Mouse (Mus musculus) thymus, postnatal 0 days (tissue): ENCODE results near the gene Lingo2. TPM values are rescaled to one million over a fixed set of nuclear protein-coding genes. Genes with fewer than 3 reads are reported as not detected.

Experiments
- DNase-seq: peaks from one replicate; pipeline ENCODE4 v3.0.0-alpha.2; 2015; ENCODE audit warnings: low spot score
- polyA plus RNA-seq: library from polyadenylated mRNA; unstranded; fragments of >200 nt; fragmentation: Nextera tagmentation; extraction: Ambion mirVana; gene quantifications from 2 replicates; pipeline ENCODE4 v1.2.1, GENCODE M21; 2015

Lingo2 gene
- polyA plus RNA-seq, 1 experiment from 2014 or later: 0.07 TPM

DNA sequence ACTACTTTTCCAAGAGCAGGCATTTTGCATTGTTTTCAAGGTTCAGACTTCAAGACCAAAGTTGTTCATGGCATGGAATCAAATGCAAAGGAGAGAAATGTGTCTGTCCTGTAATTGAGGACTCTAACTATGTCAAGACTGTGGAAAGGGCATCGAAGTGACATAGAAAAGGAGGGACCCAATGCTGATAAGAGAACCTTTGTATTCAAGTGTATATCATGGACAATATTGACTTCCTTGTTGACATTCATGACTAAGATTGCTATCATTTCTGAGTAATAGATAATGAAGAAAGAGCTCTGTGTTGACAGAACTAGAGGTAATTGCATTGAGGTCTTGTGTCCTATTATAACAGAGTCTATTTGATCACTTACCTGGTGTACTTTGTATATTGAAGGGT lies 390.6 kb downstream of the Lingo2 start:
- no peak for DNase-seq

GRCm38 (mm10) chr4:36540664-36541360 lies 410.7 kb downstream of the Lingo2 start:
- DNase-seq: no peak

DNA sequence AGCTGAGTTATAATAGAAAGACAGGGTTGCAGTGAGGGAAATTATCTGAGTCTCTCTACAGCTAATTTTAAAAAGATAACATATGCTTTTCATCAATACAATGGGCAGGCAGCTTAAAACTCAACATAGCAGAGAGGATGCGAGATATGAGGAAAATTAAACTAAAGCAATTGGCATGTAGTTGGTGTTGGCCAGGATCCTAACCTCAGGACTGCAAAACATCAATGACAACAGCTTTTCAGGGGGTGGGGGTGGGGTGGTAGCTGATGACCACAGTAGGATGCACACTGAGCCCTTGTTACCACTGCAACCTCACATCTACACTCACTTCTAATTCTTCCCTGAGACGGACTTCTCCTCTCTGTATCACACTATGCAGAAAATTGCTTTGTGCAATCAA lies 417.7 kb downstream of the Lingo2 start:
- DNase-seq: no peak

- DNase-seq: no peak
Measured at GRCm38 (mm10) chr4:36490255-36490654, 461.3 kb downstream of the Lingo2 start.

GRCm38 (mm10) chr4:36435211-36435610 lies 516.3 kb downstream of the Lingo2 start:
- DNase-seq: no peak

- no peak for DNase-seq
Measured at GRCm38 (mm10) chr4:36426192-36426591, 525.4 kb downstream of the Lingo2 start.

DNA sequence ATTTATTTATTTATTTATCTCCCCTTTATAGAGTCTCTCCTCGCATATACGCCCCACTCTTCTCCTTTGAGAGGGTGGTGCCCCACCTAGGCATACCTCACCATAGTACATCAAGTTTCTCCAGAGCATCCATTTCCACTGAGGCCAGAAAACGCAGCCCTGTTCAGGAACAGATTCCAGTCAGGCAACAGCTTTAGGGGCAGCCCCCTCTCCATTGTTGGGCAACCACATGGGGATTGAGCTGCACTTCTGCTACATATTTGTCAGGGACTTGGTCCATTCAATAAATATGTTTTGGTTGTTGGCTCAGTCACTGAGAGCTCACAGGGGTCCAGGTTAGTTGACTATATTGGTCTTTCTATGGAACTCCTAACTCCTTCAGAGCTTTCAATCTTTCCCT lies 544.2 kb downstream of the Lingo2 start:
- DNase-seq: no peak

DNA sequence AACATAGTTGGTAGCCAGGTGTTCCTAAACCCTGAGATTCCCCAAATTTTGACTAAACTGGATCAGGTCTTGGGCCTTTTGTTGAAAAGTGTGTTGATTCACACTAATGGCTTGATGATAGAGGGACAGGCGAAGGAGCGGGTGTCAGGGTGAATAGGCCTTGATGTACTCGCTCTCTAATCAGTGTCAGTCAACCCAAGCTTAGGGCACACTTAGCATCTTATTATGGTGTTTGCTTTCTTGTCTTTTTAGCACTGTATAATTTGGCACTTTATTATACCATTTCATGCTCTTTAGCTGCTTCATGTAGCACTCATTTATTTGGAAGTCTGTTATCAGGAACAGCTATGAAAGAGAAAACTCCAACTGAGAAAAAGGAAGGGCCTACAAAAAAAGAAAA lies 582.6 kb downstream of the Lingo2 start:
- no peak for DNase-seq

GRCm38 (mm10) chr4:36354401-36354800 lies 597.1 kb downstream of the Lingo2 start:
- no peak for DNase-seq

DNA sequence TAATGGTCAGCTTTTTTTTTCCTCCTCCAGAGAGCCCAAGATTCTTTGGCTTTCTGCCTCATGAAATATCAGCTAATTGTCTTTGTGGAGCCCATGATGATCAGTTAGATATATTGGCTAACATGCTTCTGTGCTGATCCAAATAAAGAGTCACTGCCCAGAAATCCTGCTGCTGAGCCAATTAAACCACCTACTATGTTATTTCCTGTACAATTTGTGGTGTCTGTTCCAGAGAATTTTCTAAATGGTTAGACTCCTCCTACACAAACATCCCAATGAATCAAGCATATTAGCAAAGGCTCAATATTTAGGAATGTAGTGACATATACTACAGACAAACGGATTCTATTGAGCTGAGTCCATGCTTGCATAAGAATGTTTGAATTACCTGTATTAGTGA lies 619.8 kb downstream of the Lingo2 start:
- DNase-seq: no peak

DNA sequence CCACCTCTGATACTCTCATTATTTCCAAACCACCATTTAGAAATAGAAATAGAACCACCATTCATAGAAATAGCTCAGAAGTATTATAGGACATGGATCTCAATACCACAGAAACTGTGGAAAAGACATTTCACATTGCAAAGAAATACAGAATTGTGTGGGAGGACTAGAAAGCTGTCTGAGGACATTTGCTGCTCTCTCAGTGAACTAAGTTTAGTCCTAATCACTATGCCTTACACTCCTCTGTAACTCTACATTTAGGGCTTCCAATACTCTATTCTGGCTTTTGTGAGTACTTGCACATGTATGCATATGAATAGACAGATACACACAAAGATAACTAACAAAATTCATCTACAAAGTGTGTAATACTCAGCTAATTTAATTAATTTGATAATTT lies 625.9 kb downstream of the Lingo2 start:
- DNase-seq: no peak

DNA sequence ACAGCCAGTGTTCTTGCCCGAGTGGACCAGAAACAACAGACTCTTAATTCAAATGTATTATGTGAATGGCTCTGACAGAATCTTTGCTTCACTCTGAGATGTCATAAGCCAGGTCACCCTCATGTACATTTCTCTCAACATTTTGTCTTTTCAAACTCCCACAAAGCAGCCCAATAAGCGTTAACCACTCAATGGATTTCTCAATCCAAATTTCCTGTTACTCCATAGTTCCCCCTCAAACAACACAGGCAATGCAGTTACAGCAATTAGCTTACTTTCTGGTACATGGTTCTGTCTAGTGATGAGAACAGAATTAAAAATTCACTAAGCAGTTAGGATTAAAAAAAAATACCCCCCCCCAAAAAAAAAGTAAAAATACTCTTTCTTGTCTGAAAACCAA lies 638.5 kb downstream of the Lingo2 start:
- DNase-seq: no peak

DNA sequence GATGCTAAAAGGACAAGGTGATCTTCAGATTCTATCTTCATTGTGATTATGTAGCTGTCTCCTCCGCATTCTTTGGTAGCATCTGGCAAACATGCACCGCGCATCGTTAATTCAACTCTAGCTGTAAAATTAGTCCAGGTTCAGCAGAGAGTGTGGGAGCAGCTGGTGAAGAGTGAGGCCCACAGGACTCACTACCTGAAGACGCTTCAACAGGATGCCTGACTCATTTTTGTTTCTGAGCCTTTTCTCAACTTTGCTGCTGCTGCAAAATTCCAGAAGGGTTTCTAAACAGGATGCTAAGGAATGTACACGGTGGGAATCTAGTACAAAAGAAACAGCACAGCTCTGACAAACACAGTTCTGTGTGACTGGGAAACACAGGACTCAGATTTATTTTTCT lies 640.1 kb downstream of the Lingo2 start:
- DNase-seq: no peak

GRCm38 (mm10) chr4:36305228-36305627 lies 646.3 kb downstream of the Lingo2 start:
- DNase-seq: no peak

- no peak for DNase-seq
Measured at GRCm38 (mm10) chr4:36289701-36290053, 661.9 kb downstream of the Lingo2 start.

GRCm38 (mm10) chr4:36288813-36289700 lies 662.5 kb downstream of the Lingo2 start:
- DNase-seq: no peak

DNA sequence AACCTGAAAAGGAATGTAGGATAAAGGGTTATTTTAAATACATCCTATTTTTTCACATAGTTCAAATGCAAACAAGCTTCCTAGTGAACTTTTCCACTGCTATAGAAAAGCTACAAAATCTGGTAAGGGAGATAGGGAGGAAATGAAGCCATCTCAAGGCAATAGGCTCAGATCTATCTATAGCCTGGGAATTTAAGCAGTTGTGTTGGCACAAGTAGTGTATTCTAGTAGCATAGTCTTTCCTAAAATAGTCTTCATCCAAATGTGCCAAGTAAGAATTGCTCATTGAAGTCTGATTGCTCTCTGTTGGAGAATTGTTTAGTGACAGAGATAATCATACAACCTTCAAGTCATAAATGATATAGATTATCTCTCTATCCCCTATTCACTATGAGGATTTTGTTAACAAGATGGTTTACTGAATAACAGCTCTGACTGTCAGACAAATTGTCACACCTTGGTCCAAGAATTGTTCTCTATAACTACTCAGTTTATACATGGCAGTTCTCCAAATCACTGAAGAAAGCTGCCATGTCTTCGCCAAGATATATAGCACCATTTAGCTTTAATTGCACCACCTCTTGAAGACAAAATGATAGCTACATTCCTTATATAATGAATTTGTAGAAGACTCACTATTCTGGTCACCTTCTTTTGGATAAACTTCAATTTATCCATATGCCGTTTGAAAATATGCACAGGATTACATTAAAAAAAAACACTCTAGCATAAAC lies 688.9 kb downstream of the Lingo2 start:
- no peak for DNase-seq

- DNase-seq: no peak
Measured at GRCm38 (mm10) chr4:36186231-36186922, 765.2 kb downstream of the Lingo2 start.

DNA sequence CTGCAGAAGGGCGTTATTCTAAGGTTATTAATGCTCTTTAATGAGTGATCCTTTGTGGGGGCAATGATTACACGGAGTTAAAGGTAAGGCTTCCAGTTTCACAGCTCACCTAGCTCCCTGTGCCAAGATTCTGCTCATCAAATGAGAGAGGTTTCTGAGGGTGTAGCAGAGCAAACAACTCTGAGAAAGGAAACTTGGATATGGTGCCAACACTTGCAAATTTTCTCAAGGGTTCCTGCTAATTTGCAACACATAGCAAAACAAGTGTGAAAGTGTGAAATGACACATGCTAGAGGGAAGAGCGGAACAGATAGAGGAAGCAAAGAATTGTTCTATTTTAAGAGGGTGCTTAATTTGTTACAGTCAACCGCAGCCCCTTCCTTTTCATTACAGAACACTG lies 767.9 kb downstream of the Lingo2 start:
- no peak for DNase-seq

DNA sequence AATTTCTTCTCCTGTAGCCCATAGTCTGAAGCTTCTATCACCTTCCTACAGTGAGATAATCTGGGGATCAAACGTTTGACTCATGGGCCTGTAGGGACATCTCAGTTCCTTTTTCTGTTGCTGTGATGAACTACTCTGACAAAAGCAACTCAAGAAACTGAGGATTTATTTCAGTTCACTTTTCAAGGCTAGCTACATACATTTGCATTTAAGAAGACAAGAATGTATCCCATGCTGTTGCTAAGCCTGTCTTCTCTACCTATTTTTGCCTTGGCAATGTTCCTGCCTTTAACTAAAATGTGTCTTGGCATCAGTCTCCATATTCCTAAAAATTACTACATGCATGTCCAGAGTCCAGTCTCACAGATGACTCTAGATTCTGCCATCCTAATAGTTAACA lies 781.4 kb downstream of the Lingo2 start:
- no peak for DNase-seq

GRCm38 (mm10) chr4:36131341-36131740 lies 820.2 kb downstream of the Lingo2 start:
- no peak for DNase-seq

DNA sequence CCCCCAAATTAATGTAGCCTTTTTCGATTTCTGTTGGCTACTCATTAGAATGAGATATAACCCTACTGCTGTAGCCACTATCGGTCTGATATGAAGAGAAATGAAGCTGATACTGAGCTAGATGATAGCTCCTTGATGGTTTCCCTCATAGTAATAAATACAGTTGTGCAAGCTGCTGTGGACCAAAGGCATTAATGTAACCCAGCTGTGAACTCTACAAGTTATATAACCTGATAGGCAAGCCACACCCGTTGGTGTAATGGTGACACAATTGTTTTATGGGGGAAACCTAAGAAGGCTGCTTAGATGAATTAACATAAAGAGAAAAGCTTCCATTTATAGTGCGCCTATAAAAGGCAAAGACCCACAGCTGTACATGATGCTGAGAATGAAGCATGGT lies 856.1 kb downstream of the Lingo2 start:
- no peak for DNase-seq
